Mouse (Mus musculus) spleen, adult 2 months (tissue): ENCODE data around the gene Tenm2.

ENCODE experiments used
- CTCF ChIP-seq: fragments of 200-500 bp; IDR thresholded peaks from 2 replicates; pipeline ENCODE4 v1.5.1; 2011; ENCODE audit warnings: mild to moderate bottlenecking, inconsistent platforms; ENCODE audit not compliant: insufficient read depth, insufficient read length, insufficient replicate concordance; ENCODE audit errors: extremely low read depth
- POLR2A ChIP-seq: fragments of 200-500 bp; IDR thresholded peaks from 2 replicates; pipeline ENCODE4 v1.6.1; 2011; ENCODE audit warnings: low read depth, low read length, inconsistent platforms

- TF ChIP-seq CTCF (no peak), POLR2A (no peak)
Observed at GRCm38 (mm10) chr11:36332222-36332621, 903.5 kb downstream of the Tenm2 start.
